Mouse (Mus musculus) ovary, adult 18-20 months (tissue): ENCODE results near the gene Tceanc.
A peak's percentile ranks its signal among the peaks of the same experiment; 100 is the strongest.

Experiments used
- DNase-seq: peaks from one replicate; pipeline ENCODE4 v3.0.0; 2022; ENCODE audit warnings: low spot score, mixed read lengths

The Tceanc gene

GRCm38 (mm10) chrX:166479365-166479983 is 38.9 kb downstream of the Tceanc start, which contains the start of gene Rab9:
Gene Rab9 (minus strand): TSS chrX:166479867.
- DNase-seq, result peak; percentile 87

DNA sequence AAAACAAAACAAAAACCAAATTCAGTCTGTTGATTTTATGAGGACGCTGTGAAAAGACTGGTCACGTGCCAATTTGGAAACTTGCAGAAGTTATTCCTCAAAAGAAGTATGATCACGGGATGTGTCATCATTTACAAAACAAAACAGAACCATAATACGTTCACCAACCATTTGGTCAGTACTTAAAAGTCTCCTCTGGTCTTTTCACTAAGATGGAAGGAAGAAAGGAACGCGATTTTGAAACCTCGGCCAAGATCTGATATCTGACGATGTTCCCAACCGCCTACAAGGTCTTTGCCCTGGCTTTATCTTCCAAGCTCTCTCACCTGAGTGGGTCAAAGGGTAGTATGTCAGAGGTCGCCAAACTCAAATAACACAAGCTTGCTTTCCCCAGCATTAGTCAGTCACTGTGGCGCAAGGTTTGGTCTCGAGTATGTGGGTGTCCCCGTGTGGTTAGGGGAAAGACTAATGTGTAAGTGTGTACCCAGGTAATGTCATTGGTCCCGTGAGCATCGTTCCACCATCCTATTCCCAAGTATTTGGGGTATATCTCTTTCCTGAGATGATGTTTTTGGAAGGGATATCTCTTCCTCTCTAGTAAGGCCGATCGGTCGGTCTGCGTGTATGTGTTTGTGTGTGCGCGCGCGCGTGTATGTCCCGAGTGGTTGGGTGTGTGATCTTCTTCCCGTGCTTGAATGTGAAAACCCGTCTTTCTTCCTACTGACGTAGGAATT is 39.6 kb downstream of the Tceanc start:
- DNase-seq, result no peak

GRCm38 (mm10) chrX:166477393-166477792 is 41.0 kb downstream of the Tceanc start:
- no peak for DNase-seq

DNA sequence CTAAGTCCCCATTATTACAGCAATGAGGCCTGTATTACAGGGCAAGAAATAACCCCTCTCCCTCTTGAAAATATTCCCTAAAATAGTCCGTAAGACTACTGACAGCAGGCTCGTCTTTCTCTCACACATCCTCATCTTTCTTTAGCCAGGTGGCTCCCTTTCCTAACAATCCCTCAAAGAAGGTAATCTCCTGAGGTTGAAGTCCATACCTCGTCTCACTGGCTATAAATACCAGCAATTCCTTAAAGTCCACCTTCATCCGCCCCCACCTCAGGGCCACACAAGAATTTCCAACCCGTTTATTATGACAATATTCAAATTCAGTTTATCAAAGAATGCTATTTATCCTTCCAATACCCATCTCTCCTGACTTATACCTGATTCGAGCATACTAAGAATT is 45.8 kb downstream of the Tceanc start:
- DNase-seq, result no peak

DNA sequence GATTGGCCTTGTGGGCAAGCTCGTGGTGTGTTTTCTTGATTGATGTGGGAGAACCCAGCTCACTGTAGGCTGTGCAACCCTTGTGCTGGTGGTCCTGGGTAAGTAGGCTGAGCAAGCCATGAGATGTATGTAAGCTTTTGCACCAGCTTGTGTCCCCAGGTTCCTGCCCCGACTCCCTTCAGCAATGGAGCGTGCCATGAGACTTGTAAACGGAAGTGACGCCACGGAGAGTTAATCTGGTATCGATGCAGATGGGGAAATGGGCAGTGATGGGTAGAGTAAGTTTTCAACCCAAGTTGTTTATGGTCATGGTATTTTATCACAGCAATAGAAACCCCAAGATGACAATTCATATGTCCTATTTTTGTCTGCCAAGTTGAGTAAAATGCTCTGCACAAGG is 50.0 kb downstream of the Tceanc start:
- no peak for DNase-seq

DNA sequence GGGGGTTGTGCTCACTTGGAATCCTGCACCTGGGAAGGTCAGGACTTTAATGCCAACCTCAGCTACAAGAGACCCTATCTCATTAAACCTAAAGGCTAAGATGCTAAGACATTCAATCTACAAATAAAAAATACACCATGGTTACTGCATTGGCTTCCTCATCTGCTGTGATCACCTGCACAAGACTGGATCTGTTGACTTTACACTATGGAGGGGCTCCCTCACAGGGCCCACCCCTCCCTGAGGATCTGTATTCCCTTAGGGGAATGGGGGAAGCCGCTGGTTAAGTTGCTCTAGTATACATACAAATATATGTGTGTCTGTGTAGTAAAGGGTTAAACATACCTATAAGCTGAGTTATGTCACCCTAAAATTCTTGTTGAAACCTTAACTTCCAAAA is 62.8 kb downstream of the Tceanc start:
- no peak for DNase-seq

DNA sequence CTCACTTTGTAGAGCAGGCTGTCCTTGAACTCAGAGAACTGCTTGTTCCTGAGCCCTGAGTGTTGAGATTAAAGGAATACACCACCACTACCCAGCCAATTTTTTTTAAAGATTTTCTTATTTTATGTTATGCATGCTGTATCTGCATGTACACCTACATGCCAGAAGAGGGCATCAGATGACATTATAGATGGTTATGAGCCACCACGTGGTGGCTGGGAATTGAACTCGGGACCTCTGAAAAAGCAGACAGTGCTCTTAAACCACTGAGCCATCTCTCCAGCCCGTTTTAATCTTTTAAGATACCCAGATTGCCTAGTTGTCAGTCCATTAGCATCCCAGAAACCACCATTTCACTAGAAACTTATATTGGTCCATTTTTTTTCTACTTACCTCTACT is 64.0 kb downstream of the Tceanc start:
- no peak for DNase-seq

DNA sequence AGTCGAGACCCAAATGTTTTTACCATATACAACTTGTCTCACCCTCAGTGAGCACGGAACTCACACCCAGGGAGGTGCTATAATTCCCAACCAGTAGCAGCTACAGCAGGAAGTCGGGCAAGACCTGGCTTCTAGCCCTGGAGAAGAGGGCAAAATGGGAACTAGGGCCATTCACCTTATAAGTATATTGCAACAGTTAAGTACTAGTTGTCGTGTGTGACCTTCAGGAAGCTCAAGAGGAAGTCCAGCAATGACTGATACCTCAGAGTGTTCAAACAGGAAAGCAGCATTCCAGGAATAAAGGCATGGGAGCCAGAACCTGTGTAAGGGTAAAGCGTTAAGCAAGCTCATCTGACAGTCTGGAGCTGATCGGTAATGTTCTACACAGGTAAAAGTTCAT is 64.8 kb downstream of the Tceanc start:
- DNase-seq, result no peak
